Mouse (Mus musculus): ENCODE results near the gene Psmd5.
"Not testable (repeated sequence)": the region's sequence is repeated elsewhere in the genome, so short reads cannot be mapped to it uniquely, and the experiment has no call there.

Gene Psmd5

GRCm38 (mm10) chr2:34895503-34896113 lies 20.8 kb upstream of the Psmd5 start:
- DNase-seq = no peak

- DNase-seq = no peak
Measured at GRCm38 (mm10) chr2:34893950-34894349, 19.2 kb upstream of the Psmd5 start.

GRCm38 (mm10) chr2:34884186-34884585 lies 9.4 kb upstream of the Psmd5 start:
- no peak for DNase-seq

- DNase-seq = no peak
Measured at GRCm38 (mm10) chr2:34883190-34883589, 8.4 kb upstream of the Psmd5 start.

GRCm38 (mm10) chr2:34882757-34883156 lies 8.0 kb upstream of the Psmd5 start:
- DNase-seq = no peak

GRCm38 (mm10) chr2:34880054-34880453 lies 5.3 kb upstream of the Psmd5 start:
- DNase-seq = no peak

GRCm38 (mm10) chr2:34874271-34874670 lies 497 bp downstream of the Psmd5 start, which contains the start of gene Cutal:
Gene Cutal (plus strand): TSS chr2:34874396.
- DNase-seq = no peak

- peak; percentile 90 for DNase-seq
Measured at GRCm38 (mm10) chr2:34870520-34871474, 4.0 kb downstream of the Psmd5 start.

GRCm38 (mm10) chr2:34869680-34870079 lies 5.1 kb downstream of the Psmd5 start:
- DNase-seq = no peak

- no peak for DNase-seq
Measured at GRCm38 (mm10) chr2:34857728-34858127, 17.0 kb downstream of the Psmd5 start.

GRCm38 (mm10) chr2:34855265-34855664 lies 19.5 kb downstream of the Psmd5 start:
- no peak for DNase-seq

- DNase-seq = no peak
Measured at GRCm38 (mm10) chr2:34847702-34848101, 27.1 kb downstream of the Psmd5 start.

- no peak for DNase-seq
Measured at GRCm38 (mm10) chr2:34843211-34843939, 31.4 kb downstream of the Psmd5 start.

- DNase-seq = no peak
Measured at GRCm38 (mm10) chr2:34841706-34842105, 33.1 kb downstream of the Psmd5 start.

- not testable (repeated sequence) for DNase-seq
Measured at GRCm38 (mm10) chr2:34840143-34840542, 34.6 kb downstream of the Psmd5 start.

GRCm38 (mm10) chr2:34835669-34836068 lies 39.1 kb downstream of the Psmd5 start:
- DNase-seq = no peak

GRCm38 (mm10) chr2:34833624-34834023 lies 41.1 kb downstream of the Psmd5 start:
- DNase-seq = no peak

GRCm38 (mm10) chr2:34832766-34833457 lies 41.9 kb downstream of the Psmd5 start, which contains the start of gene Gm34653:
Gene Gm34653 (plus strand): TSS chr2:34833007.
- not testable (repeated sequence) for DNase-seq

- not testable (repeated sequence) for DNase-seq
Measured at GRCm38 (mm10) chr2:34830066-34830465, 44.7 kb downstream of the Psmd5 start.

- no peak for DNase-seq
Measured at GRCm38 (mm10) chr2:34828026-34828425, 46.7 kb downstream of the Psmd5 start.

GRCm38 (mm10) chr2:34827591-34827990 lies 47.2 kb downstream of the Psmd5 start:
- DNase-seq = no peak

- no peak for DNase-seq
Measured at GRCm38 (mm10) chr2:34826460-34827231, 48.1 kb downstream of the Psmd5 start.

Measured in cerebellum, adult 11 months (tissue).